Mouse (Mus musculus) liver, adult 2 months (tissue): ENCODE data around the gene Pde4d. TPM values are rescaled to one million over a fixed set of nuclear protein-coding genes. Genes with fewer than 3 reads are reported as not detected.

Experiments used
- DNase-seq: peaks from one replicate; pipeline ENCODE4 v3.0.0-alpha.2; 2011; ENCODE audit warnings: low read depth, low spot score; ENCODE audit errors: extremely low read depth
- H3K27ac ChIP-seq: fragments of 200-500 bp; replicated peaks from 2 replicates; pipeline ENCODE4 v1.5.1; 2012; ENCODE audit warnings: low read depth, mild to moderate bottlenecking, control low read depth, inconsistent platforms, low read length; ENCODE audit not compliant: insufficient read depth
- H3K27me3 ChIP-seq: fragments of 200-500 bp; 2 replicates; pipeline ENCODE4 v1.6.1; 2012; ENCODE audit warnings: mild to moderate bottlenecking, moderate library complexity, low read length, inconsistent platforms; ENCODE audit not compliant: control insufficient read depth, insufficient read depth
- H3K36me3 ChIP-seq: fragments of 200-500 bp; 2 replicates; pipeline ENCODE4 v1.6.1; 2012; ENCODE audit warnings: low read length, inconsistent platforms; ENCODE audit not compliant: control insufficient read depth, insufficient read depth
- H3K4me1 ChIP-seq: fragments of 200-500 bp; 2 replicates; pipeline ENCODE4 v1.6.1; 2011; ENCODE audit warnings: low read length; ENCODE audit not compliant: control insufficient read depth, insufficient read depth
- H3K4me3 ChIP-seq: fragments of 200-500 bp; 2 replicates; pipeline ENCODE4 v1.5.1; 2011; ENCODE audit warnings: low read depth, mild to moderate bottlenecking, control low read depth, low read length, moderate library complexity; ENCODE audit not compliant: insufficient read depth
- H3K79me2 ChIP-seq: fragments of 200-500 bp; 2 replicates; pipeline ENCODE4 v1.6.1; 2012; ENCODE audit warnings: inconsistent platforms, mild to moderate bottlenecking, low read length, moderate library complexity; ENCODE audit not compliant: control insufficient read depth, insufficient read depth
- H3K9ac ChIP-seq: fragments of 200-500 bp; 2 replicates; pipeline ENCODE4 v1.6.1; 2012; ENCODE audit warnings: low read depth, mild to moderate bottlenecking, control low read depth, inconsistent platforms, low read length
- CTCF ChIP-seq: fragments of 200-500 bp; IDR thresholded peaks from 2 replicates; pipeline ENCODE4 v1.5.1; 2011; ENCODE audit warnings: low read depth, low read length, control low read depth
- POLR2A ChIP-seq: fragments of 200-500 bp; IDR thresholded peaks from 2 replicates; pipeline ENCODE4 v1.6.1; 2011; ENCODE audit warnings: low read length, control low read depth; ENCODE audit not compliant: insufficient read depth; ENCODE audit errors: extremely low read depth
- WGBS: fragments of 180-500 bp; shearing (Covaris S2); methylation state at CpG from one replicate; pipeline ENCODE4 v1.1.7; 2018; 5-methylcytosine and 5-hydroxymethylcytosine counted together
- polyA plus RNA-seq: library from polyadenylated mRNA; depleted of rRNA; stranded (reverse); fragments of >200 nt; gene quantifications from 2 replicates; pipeline ENCODE4 v1.2.3, GENCODE M21; 2012
- total RNA-seq: library from RNA; depleted of rRNA; stranded (reverse); fragments of >200 nt; gene quantifications from 2 replicates; pipeline ENCODE4 v1.2.3, GENCODE M21; 2014

The Pde4d gene
- total and polyA plus RNA-seq, 2 experiments, result 2.3 to 13.6 TPM

GRCm38 (mm10) chr13:109247061-109247460, 797.3 kb downstream of the Pde4d start:
- no peak overlapping the region for H3K27ac ChIP-seq
- no peaks in the 10 kb centered on the region for H3K4me1 ChIP-seq
- DNase-seq, result no peak
- H3K79me2 ChIP-seq, result no peaks in the 10 kb centered on the region
- WGBS, result 87% methylated on average over 4 of the region's 4 CpGs
- no peaks in the 10 kb centered on the region for H3K36me3 ChIP-seq
- H3K4me3 ChIP-seq, result no peak overlapping the region
- TF ChIP-seq POLR2A (no peak), CTCF (no peak)
- no peaks in the 10 kb centered on the region for H3K27me3 ChIP-seq
- H3K9ac ChIP-seq, result no peak overlapping the region

- no peak for TF ChIP-seq CTCF
- TF ChIP-seq POLR2A, result no peak
Observed at GRCm38 (mm10) chr13:109249315-109249714, 799.6 kb downstream of the Pde4d start.

GRCm38 (mm10) chr13:109255634-109256033, 805.9 kb downstream of the Pde4d start:
- H3K36me3 ChIP-seq, result no peaks in the 10 kb centered on the region
- H3K4me1 ChIP-seq, result no peaks in the 10 kb centered on the region
- no peaks in the 10 kb centered on the region for H3K27me3 ChIP-seq
- H3K79me2 ChIP-seq, result no peaks in the 10 kb centered on the region
- H3K4me3 ChIP-seq, result no peak overlapping the region
- no peak for DNase-seq
- no peak overlapping the region for H3K9ac ChIP-seq
- TF ChIP-seq CTCF (no peak), POLR2A (no peak)
- no peak overlapping the region for H3K27ac ChIP-seq
- 75% methylated on average over 4 of the region's 4 CpGs for WGBS

More at GRCm38 (mm10) chr13:109249315-109249714, 799.6 kb downstream of the Pde4d start:
- no peak for DNase-seq
- H3K9ac ChIP-seq, result no peak overlapping the region
- H3K4me3 ChIP-seq, result no peak overlapping the region
- no peaks in the 10 kb centered on the region for H3K79me2 ChIP-seq
- no peaks in the 10 kb centered on the region for H3K36me3 ChIP-seq
- H3K27ac ChIP-seq, result no peak overlapping the region
- H3K4me1 ChIP-seq, result no peaks in the 10 kb centered on the region
- no peaks in the 10 kb centered on the region for H3K27me3 ChIP-seq

- H3K4me3 ChIP-seq, result peak overlapping the region; percentile 48
- TF ChIP-seq POLR2A (no peak), CTCF (no peak)
- H3K27me3 ChIP-seq, result no peaks in the 10 kb centered on the region
- DNase-seq, result peak; percentile 72
- no peaks in the 10 kb centered on the region for H3K36me3 ChIP-seq
- H3K9ac ChIP-seq, result peak overlapping the region; percentile 33
- H3K79me2 ChIP-seq, result no peaks in the 10 kb centered on the region
- H3K4me1 ChIP-seq, result peaks cover 3% of the 10 kb centered on the region
- H3K27ac ChIP-seq, result no peak overlapping the region
- WGBS, result under 1% methylated on average over 23 of the region's 23 CpGs
Observed at GRCm38 (mm10) chr13:109260220-109260795, 810.6 kb downstream of the Pde4d start.

GRCm38 (mm10) chr13:109260796-109261516, 811.2 kb downstream of the Pde4d start:
- WGBS, result 3% methylated on average over 17 of the region's 17 CpGs
- no peaks in the 10 kb centered on the region for H3K79me2 ChIP-seq
- H3K36me3 ChIP-seq, result no peaks in the 10 kb centered on the region
- TF ChIP-seq POLR2A (no peak), CTCF (no peak)
- no peaks in the 10 kb centered on the region for H3K27me3 ChIP-seq
- H3K9ac ChIP-seq, result no peak overlapping the region
- H3K4me3 ChIP-seq, result peak overlapping the region; percentile 48
- H3K4me1 ChIP-seq, result peaks cover 3% of the 10 kb centered on the region
- H3K27ac ChIP-seq, result no peak overlapping the region
- DNase-seq, result no peak

GRCm38 (mm10) chr13:109261642-109262220, 812.0 kb downstream of the Pde4d start:
- Histone ChIP-seq H3K27me3 (no peaks in the 10 kb centered on the region), H3K4me1 (peaks cover 3% of the 10 kb centered on the region), H3K36me3 (no peaks in the 10 kb centered on the region), H3K9ac (no peak overlapping the region), H3K27ac (no peak overlapping the region), H3K79me2 (no peaks in the 10 kb centered on the region), H3K4me3 (no peak overlapping the region)
- DNase-seq, result peak; percentile 8
- 39% methylated on average over 5 of the region's 5 CpGs for WGBS
- TF ChIP-seq POLR2A (no peak), CTCF (no peak)
